Mouse (Mus musculus) spleen, postnatal 10 days (tissue): ENCODE results near the gene Camsap3.
A peak's percentile ranks its signal among the peaks of the same experiment; 100 is the strongest.

Experiments used
- DNase-seq, 2 experiments: peaks; one replicate each; pipeline ENCODE4 v3.0.0; 2021 to 2022; ENCODE audit warnings: low spot score in 2 of 2

Camsap3 gene

DNA sequence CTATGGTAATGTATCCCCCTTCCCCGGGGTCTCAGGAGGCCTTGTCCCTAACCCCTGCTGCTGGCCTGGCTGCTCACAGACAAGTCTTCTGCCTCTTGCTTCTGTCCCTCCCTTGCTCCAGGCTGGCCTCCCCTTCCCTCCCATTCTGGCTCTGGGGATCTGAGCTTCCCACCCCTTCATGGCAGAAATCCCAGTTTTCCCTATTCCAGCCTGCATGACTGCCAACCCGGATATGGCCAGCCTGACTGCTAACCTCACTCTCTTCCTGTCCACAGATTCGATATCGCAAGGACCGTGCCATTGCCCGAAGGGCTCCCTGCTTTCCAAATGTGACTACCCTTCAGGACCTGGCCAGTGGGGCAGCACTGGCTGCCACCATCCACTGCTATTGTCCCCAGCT, 13.3 kb downstream of the Camsap3 start:
- DNase-seq = no peak

GRCm38 (mm10) chr8:3603439-3603838, 16.3 kb downstream of the Camsap3 start:
- no peak for DNase-seq

DNA sequence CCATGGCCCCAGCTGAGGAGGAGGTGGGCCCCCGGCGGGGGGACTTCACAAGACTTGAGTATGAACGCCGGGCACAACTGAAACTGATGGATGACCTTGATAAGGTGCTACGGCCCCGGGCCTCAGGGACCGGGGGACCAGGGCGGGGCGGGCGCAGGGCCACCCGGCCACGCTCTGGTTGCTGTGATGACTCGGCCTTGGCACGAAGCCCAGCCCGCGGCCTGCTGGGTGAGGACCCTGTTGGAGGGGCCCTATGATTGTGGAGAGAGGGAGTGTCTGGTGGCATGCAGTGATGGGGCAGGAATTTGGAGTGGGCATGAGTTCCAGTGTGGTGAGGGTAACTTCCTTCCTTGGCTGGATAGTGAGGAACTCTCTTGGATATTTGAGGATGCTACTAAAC, 19.5 kb downstream of the Camsap3 start:
- DNase-seq = no peak

DNA sequence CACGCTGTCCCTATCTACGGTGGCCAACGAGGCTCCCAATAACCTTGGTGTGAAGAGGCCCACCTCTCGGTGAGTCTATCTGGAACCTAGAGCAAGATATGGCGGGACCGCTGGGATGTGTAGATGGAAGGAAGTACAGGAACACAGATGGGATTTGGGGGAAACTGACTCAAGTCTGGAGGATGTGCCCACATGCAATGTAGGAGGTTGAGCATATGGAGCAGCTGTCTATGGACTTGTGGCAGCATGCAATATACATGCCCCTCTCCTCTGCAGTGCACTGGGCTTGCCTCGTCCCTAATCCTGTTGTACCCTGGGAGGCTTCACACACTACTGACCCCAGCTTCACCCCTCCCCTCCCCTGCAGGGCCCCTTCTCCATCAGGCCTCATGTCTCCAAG, 20.7 kb downstream of the Camsap3 start:
- DNase-seq = no peak

- DNase-seq = no peak
Observed at GRCm38 (mm10) chr8:3609046-3609815, 22.1 kb downstream of the Camsap3 start.

DNA sequence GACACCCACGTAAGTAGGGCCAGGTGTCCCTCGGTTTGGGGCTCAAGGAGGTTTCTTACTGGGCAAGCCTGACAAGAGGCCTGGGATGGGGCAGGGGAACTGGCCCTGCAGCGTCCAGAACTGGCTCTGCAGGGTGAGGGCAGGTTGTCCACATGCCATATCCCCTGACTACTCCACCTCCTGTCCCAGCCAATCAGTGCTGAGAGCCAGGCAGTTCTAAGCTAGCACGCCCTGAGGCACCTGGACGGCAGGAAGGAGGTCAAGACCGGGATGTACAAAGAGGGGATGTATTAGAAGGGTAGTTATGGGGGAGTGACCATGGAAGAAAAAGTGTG, 22.7 kb downstream of the Camsap3 start:
- DNase-seq = no peak

GRCm38 (mm10) chr8:3621199-3621970, 34.3 kb downstream of the Camsap3 start, which contains the start of the genes Xab2 and Pet100:
Xab2 (minus strand) TSS chr8:3621316.
Pet100 (plus strand) TSS chr8:3621548.
- DNase-seq = peak; percentile 97 to 98

DNA sequence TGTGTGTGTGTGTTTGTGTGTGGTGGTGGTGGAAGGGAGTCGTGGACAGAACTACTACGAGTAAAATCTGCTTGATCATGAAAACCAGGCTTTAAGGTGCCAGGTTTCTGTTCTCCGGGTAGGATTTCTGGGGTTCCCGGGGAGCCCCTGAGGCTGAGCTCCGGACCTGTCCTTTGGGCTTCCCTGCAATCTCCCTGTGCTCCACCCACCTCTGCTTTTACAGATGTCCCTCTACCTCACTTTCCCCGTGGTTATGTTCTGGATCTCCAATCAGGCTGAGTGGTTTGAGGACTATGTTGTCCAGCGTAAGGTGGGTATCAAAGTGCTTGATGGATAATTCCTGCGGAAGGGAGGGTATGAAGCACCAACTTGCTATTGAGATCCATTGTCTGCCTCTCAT, 35.0 kb downstream of the Camsap3 start:
- DNase-seq = no peak

DNA sequence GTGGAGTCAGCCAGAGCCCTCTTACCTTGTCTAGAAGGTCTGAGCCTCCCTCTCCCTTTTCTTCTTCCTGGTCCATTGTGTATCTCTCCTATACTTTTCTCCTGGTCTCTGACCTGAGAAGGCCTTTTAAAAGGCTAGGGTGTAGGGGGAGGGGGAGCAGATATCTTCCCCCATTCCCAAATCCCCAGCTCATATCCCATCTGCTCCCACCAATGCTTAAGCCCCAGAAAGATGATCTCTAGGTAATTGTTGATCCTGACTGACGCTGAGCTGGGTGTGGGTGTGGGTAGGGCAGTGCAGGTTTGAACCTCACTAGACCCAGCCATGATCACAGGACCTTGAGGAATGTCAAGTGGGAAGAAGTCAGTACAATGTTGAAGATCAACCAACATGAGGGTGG, 38.4 kb downstream of the Camsap3 start, which contains the start of gene Pcp2:
Pcp2 (minus strand) TSS at position 101 of the 400 bp plus-strand sequence.
- DNase-seq = no peak

DNA sequence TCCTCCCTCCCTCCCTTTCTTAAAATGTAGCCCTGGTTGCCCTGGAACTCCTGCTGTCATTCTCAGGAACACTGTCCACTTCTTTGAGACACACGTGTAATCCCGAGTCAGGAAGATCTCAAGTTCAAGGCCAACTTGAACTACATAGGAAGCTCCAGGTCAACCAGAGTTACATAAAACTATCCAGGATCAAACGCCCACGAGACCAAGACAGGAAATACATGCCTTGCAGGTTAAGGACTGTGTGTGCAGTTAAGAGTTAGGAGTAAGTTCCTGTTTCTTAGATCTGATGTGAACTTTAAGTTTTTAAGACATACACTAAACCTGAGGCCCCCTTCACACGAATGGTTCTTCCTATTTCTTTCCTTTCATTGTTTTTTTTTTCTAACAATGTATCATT, 39.9 kb downstream of the Camsap3 start:
- no peak for DNase-seq

DNA sequence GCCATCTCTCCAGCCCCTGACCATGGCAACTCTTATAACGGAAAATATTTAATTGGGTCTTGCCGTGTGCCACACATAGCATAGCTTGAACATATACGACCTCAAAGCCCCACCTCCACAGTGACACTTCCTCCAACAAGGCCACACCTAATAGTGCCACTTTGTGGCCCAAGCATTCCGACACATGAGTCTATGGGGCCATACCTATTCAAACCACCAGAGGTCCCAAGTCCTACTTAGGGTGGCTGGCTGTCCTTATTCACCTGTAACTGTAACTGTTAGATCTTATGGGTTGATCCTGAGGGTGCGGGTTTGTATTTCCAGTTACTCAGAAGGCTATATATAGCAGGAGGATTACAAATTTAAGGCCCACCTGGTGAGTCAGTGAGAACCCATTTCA, 40.9 kb downstream of the Camsap3 start:
- DNase-seq = peak in 1 of 2 experiments; percentile 60

DNA sequence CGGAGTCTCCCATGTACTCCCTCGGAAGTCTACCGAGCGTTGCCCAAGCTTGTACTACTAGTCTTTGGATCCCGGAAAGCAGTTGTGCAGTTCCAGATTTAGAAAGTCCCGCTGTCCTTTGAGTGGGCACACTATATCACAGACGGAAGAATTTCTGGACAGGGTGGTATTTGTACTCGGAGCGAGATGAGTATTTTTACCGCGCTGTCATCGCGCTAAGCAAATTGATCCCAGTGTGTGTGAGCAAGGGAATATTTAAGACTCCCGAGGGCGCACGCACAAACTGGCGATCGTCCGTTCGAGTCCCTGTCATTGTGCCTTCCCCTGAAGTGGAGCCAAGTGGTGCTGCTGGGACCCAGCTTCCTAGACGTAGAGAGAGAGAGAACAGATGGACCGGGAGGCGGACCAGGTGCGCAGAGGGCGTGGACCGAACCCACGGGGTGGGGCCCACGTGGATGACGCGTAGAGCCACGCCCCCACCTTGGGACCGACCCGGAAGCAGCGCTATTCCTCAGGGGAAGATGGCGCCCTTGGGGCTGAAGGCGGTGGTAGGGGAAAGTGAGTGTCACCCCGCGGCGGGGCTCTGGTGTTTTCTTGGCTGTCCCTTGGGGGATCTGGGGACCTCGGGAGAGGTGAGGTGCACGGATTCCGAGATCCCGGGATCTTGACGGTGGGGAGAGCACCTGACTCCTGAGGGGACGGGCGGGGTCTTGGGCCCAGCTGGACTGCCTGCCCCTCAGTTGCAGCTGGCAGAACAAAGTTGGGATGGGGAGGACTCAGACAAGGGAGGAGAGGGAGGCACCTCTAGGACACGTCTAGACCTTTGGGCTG, 43.8 kb downstream of the Camsap3 start, which contains the start of gene Stxbp2:
Stxbp2 (plus strand) TSS at position 309 of the 831 bp plus-strand sequence.
- DNase-seq = peak; percentile 68 to 89

- peak in 1 of 2 experiments; percentile 55 for DNase-seq
Observed at GRCm38 (mm10) chr8:3631478-3631875, 44.4 kb downstream of the Camsap3 start.

DNA sequence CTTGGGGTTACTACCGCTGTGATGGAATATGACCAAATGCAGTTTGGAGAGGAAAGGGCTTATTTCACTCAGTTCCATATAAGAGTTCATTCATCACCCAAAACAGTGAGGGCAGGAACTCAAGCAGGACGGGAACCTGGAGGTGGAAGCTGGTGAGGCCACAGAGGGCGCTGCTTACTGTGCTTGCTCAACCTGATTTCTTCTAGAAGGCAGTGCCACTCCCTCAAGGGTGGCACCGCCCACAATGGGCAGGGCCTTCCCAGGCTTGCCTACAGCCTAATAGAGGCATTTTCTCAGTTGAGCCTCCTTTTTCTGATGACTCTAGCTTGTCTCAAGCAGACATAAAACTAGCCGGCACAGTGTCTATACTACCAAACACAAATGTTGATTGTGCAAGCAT, 58.7 kb downstream of the Camsap3 start:
- DNase-seq = peak; percentile 24 to 78

DNA sequence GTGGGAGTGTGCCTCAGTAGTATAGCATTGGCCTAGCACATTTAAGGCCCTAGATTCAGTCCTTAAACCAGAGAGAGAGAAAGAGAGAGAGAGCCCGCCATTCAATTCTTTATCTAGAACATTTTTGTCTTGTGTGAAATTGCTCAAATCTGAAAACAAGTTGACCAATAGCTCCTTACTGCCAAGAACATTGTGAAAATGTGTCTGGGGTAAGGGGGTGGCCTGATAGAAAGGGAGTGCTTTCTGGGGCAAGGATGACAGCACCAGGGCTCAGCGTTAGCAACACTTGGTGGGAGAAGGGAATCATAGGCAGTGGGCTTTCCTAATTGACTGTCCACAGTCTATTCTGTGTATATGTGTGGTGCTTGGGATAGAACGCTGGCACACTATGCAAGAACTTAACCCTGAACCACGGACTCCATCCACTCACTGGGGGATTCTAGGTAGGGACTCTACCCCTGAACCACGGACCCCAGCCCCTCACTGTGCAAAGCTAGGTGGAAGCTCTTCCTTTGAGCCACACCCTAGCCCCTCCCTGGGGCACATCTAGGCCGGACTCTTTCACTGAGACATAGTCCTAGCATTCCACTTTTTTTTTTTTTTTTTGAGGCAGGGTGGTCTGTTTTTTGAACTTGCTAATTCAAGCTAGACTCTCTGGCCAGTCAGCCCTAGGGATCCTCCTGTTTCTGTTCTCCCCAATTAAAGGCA, 59.9 kb downstream of the Camsap3 start:
- DNase-seq = no peak

DNA sequence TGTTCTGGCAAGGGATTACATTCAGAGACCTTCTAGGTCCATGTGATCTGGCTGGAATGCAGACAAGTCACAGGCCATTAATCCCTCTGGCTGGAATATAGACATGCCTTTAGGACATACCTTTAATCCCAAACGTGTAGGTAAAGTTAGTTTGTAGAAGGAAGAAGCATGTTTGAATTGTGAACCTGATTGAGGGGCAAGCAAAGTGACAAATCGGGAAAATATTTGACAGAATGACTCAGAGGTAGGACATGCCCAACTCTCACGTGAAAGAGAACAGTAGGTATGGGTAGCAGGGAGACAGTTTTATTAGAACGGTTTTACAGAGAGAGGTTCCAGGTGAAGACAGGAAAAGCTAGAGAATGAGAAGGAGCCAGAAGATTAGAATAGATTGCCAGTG, 60.5 kb downstream of the Camsap3 start:
- DNase-seq = no peak

GRCm38 (mm10) chr8:3648268-3648667, 61.2 kb downstream of the Camsap3 start:
- DNase-seq = no peak

DNA sequence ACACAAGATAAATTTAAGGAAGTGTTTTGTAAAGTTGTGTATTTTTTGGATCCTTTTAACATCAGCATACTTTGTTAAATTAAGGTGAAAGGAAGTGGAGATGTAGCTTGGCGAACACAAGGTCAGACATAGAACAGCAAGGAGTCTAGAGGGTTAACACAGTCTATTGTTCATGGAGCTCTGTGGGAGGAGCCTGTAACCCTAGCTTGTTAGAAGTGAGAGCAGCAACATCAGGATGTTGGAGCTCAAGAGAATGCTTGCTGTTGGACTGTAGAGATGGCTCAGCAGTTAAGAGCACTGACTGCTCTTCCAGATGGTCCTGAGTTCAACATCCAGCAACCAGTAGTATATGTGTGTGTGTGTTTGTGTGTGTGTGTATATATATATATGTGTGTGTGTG, 61.9 kb downstream of the Camsap3 start:
- no peak for DNase-seq

DNA sequence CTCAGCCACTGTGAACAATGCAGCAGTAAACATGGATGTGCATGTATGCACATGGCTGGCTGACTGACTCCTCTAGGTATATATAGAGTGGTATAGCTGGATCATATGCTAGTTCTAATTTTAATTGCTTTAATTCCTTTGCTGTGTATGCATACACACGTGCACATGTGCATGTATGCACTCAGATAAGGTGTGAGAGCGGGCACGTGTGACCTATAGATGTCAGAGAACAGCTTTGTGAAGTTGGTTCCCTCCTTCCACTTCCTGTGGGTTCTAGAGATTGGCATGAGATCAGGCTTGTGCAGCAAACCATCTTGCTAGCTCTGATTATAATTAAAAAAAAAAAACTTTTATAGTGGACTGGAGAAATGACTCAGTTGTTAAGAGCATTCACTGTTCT, 65.8 kb downstream of the Camsap3 start:
- no peak for DNase-seq

- no peak for DNase-seq
Observed at GRCm38 (mm10) chr8:3654726-3655508, 67.8 kb downstream of the Camsap3 start.

GRCm38 (mm10) chr8:3655526-3655925, 68.4 kb downstream of the Camsap3 start, which contains the start of gene Retn:
Retn (plus strand) TSS chr8:3655770.
- no peak for DNase-seq
